Mouse (Mus musculus): Measurements from ENCODE around the gene Unc13c.
A peak's percentile ranks its signal among the peaks of the same experiment; 100 is the strongest.

The Unc13c gene

DNA sequence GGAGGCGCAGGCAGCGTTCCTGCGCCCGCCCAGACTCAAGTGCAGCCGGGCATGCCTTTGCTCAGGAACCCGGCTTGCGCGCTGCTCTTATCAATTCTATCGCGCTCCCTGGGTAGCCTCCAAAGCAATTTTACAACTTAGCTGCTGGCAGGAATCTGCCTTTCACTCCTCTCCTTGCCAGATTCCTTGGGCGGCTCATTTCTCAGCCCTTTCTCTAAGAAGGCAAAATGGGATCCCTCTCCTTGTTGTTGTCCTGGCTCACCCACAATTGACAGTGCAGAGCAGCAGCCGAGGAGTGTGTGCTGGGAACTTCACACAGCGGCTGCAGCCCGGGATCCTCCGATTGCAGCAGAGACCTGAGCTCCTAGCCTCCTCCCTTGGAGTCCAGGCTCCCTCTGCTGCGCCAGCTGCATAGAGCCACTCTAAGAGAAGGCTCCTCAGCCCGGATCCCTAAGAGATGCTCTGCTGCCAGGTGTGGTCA is at the start of gene Unc13c:
Gene Unc13c, minus strand, starts transcription at position 326 of the 481 bp plus-strand sequence.
- DNase-seq (ENCODE audit: low spot score), result peak; percentile 12

DNA sequence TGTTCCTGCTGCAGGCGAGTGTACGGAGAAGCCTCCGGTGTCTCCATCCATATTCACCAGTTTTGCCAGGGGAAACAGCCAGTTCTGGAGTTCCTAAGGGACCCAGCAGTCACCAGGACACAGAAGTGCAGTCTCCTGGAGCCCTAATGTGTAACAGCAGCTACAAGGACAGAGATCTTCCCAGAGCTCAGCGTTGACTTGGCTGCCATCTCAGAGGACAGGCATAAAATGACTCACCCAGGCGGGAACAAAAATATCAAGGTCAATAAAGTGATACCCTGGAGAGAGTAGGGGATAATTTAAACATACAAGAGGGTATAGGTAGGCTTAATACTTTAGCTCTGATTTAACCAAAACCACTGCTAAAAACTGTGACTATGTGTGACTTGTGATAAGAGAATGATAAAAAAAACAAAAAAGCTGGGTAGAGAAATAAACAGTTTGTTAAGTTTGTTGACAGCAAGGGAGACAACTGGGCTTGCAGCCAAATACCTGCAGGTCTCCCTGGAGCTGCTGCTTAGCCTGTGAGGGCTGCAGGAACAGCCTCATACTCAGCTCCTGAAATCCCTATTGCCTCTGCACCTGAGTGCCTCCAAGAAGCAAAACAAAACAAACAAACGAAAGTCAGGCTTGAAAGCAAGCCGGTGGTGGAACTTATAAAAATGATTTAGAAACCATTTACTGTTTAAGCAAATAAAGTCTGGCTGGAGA is 39.4 kb upstream of the Unc13c start:
- no peak for DNase-seq (ENCODE audit: low spot score)

DNA sequence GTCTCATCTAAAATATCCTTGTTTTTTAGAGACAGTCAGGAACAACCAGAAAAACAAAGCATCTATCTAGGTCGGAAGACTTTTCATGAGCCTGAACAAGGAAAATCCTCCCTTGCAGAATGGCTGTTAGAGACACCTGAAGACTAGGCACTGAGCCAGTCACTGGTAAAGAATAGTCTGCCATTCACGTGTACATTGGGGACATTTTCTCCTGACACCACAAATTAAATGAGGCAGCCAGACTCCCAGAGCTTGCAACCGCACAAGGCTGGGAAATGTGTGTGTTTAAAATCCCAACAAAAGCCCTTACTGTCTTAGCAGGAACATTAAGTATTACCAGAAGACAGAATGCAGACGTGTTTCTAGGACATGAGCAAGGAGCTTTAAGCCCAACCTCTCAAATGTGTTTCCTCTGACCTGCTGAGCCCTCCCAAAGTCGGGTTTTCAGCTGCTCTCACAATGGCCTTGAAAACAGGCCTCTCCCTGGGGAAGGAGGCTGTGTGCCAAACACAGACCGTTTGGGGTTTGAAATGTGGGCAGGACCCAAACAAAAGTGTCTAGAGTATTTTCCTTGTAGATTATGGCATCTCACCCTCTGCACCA is 33.7 kb upstream of the Unc13c start:
- DNase-seq (ENCODE audit: low spot score), result peak; percentile 19

DNA sequence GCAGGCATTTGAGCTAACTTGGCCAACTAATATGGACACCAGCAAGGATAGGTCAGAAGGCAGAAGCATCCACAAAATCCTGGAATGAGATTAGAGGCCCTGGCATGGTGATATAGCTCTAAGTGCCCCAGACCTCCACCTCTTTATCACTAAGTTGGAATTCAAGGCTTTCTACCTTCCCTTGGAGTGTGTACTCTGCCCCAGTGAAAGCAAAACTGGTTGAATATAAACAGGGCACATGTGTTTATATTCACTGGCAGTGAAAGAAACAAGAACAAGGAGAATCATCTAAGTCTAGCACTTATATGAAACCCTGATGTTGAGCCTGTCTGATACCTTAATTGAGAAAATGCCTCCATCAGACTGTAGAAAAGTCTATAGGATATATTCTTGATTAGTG is 19.3 kb upstream of the Unc13c start:
- DNase-seq (ENCODE audit: low spot score), result no peak

DNA sequence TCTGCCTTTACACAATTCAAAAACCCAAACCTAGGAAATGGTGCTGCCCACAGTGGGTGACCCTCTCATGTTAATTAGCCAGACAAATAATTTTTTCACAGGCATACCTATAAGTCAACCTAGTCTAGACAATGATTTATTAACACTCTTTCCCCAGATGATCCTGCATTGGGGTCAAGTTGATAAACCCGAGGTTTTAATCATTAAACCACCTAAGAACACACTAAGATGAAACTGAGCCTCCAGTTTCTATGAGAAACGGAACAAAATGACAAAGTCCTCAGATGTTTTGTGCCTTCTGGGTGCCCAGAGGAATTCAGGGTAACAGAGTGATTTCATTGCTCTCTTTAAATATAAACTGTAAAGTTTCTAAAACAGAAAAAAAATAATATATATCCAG is 18.5 kb upstream of the Unc13c start:
- no peak for DNase-seq (ENCODE audit: low spot score)

DNA sequence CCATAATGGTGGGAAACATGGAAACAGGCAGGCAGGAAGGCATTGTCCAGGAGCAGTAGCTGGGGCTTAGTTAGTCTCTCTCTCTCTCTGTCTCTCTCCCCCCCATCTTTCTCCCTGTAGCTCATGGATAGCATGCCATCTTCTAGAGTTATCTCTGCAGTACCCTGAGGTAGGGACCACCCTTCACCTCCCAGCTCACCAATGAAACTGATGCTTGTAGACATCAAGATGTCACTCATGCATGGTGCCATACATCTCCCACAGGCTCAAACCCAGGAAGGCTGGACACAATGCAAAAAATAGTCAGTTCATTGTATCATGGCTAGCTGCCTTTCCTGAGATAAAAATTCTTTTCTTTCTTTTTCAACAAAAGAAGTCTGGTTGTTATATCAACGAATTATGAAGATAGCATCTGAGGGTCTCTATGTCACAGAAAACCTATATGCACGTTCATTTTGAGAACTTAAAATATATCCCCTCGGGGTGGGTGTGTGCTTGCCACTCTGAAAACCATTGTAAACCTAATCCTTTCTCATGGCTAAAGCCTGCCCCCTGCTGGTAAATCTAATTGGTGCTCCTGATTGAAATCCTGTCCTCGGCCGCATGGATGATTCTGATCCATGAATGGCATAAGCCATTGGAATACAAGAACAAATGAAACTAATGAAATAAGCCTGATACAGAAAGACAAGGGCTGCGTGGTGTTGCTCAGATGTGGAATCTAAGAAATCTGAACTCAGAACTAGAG is 14.0 kb upstream of the Unc13c start:
- peak; percentile 85 for DNase-seq (ENCODE audit: low spot score)

DNA sequence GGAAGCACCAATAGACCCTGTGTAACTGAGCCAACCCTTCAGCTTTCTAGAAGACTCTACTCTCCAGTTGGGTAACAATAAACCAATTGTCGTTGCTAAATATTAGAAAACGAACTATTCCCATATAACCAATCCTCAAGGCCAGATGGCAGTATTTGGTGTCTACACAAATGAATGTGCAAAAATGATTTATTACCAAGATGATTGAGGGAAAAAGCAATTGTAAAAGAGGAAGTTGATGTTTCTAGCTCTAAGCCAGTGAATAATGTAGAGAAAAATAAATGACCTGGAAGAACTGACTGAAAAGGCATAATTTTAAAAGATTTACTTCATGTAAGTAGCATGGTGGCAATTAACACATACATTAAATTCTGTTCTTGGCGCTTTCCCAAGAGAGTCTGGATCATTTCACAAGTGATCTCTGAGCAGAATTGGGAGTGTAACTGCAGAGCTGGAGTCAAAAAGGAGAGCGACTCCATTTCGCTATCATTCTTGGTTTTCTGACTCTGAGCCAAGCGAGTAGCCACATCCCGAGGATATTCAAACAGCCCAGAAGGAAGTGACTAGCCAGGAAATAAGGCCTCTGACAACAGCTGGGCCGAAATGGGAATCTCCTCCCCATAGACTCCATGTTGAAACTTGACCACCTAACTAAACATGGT is 3.7 kb upstream of the Unc13c start:
- DNase-seq (ENCODE audit: low spot score), result no peak

DNA sequence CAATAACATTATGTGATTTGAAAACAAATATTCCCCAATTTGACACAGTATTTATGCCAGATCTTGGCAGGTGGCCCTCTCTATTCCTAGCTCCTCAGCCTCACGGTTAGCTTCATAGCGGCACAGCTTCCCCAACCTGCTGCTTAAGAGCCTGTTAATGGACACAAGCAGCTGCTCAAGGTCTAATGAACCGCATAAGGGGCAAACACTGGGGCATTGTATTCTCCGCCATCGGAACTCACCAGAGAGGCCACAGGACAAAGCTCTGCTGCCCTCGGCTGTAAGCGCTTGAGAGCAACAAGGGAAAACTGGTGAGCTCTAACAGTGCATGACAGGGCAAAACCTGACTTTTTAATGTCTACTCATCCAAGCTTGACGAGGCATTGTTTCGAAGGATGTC is 2.0 kb upstream of the Unc13c start:
- DNase-seq (ENCODE audit: low spot score), result no peak

DNA sequence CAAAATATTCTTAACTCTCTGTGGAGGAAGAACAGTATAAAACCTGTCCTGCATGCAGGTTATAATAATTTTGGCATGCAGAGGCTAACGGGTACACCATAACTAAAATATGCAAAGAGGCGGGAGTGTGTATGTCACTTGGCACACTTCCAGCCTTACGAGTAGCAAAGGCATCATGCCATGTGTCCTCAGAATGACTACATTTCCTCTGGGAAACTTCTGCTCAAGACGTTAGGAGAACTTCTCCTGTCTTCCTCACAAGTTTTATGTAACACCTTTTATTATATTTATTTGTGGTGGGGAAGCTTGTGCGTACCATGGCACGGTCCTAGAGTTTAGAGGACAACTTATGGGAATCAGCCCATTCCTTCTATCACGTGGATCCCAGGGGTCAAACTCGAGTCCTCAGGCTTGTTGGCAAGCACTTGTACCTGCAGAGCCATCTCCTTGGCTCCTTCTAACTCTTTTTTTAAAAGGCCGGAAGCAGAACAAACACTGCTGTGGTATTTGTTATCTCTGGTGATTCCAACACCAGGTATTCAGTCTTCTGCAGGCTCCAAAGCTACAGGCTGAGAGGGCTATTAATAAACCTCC is 3.3 kb downstream of the Unc13c start:
- DNase-seq (ENCODE audit: low spot score), result no peak

DNA sequence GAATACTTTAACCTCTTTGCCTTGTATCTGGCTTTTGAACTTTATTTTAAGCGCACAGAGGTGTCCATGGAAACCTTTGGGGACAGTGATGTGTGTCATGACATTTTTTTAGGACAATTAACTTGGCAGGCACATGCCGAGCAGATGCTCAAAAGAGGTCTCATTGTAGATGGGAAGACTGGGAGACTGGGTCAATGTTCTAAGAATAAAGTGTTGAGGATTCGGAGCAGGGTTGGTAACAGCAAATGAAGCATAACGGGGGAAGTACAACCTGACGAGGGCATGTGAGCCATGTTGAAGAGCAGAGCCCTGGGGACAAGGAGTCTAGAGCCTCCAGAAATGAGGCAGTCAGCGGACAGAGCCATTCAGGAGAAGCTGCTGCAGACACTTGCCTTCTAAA is 6.3 kb downstream of the Unc13c start:
- DNase-seq (ENCODE audit: low spot score), result no peak

DNA sequence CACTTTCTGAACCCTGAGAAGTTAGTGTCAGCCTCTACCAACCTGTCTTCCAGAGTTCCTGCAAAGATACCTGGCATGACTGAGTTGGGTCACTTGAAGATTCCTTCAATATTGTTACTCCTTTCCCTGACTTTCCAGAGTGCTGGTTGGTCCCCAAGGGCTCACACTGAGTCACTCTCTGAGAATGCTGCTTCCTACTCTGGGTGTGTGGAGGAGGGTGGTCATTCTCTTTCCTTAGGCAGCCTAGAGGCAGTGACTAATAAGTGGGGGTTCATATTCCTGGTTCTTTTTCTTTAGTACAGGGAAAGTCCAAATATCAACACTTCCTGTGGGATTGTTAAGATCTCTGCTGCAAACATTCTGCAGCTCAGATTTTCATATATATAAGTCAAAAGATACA is 16.4 kb downstream of the Unc13c start:
- no peak for DNase-seq (ENCODE audit: low spot score)

DNA sequence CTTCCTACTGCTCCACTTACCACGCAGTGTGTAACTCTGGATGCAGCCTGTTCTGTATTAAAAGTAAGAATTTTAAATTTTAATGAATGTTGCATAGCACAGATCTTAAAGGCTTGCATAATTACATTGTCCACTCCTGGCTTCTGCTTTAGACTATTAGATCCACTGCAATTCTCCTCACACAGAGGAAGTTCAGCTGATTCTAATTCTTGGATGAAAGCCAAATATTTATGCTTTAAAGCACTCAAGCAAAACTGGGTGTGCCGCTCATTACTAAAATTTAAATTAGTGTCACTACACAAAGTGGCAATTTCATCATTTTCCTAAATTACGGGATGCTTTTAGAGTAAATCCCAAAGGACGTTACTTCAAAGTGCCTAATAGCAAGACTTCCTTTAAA is 17.2 kb downstream of the Unc13c start:
- DNase-seq (ENCODE audit: low spot score), result no peak

DNA sequence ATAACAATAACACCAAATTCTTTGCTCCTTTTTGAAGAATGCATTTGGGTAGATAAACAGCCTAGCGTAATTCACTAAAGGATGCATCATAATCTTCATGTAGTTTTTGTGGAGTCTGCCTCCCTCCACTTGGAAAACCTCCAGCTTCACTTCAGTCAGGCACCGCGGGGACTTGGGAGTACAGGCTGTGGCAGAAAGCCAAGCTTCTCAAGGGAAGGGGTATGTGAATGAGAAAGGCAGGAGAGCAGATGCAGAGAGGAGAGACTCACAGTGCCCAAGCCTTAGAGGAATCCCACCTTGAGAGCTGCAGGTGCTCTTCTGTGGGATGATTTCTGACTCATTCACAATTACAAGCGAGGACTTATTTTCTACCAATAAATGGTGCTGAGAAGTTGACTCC is 33.9 kb downstream of the Unc13c start:
- DNase-seq (ENCODE audit: low spot score), result no peak

DNA sequence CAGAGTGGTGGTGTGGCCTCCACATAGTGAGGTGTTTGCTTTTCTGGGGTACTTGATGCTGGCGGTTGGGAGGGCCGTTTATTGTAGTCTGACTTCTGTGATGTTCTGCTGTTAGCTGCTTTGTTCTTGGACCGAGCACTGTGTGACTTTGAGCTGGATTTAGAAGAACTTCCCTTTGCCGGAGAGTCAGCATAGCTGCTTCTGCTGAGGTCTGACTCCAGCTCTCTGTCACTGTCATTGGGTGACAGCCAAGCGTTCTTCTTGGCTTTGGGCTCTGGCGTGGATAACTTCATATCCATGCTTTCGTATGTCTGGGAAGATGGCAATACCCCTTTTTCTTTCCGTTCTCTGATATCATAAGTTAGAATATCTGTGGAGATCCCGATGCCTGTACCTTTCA is 36.8 kb downstream of the Unc13c start:
- no peak for DNase-seq (ENCODE audit: low spot score)

DNA sequence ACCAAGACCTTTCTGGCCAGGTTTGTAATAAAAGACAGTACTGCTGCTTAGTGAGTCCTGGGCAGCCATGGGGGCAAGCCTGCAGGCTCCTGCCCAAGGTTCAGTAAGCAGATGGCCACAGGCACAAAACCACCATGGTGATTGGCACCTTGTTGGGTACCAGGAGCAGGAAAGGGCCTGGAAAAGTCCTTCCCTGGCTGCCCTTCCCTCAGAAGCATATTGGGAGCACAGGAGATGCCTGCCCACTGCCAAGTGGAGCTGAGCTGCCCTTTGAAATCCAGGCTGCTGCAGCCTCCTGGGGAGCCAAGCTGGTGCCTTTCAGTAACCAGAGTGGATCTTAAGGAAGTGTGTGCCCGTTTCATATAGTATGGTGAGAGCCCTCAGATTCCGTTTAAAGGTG is 41.5 kb downstream of the Unc13c start:
- DNase-seq (ENCODE audit: low spot score), result no peak

DNA sequence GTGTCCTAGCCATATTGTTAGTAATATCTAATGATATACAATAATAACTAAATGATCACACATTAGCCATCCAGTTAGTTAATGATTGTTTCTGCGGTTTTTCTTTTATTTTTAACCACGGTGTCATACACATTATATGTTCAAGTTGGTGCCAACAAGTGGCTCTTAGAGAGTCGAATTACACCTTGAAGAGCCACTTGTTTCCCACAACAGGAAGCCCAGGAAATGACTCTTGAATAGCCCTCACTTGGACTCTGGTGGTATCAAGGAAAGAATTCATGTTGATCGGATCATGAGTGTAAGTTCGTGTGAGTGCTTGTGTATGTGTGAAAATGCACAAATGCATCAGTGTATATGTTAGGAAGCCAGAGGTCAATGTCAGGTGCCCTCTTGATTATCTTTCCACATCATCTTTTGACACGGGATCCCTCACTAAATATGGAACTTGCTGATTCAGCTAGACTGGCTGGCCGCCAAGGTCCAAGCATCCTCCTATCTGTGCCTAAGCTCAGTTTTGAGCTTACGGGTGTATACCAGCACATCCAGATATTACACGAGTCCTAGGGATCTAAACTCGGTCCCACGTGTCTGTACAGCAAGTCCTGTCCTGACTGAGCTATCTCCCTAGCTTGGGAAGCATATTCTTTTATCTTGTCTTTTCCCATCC is 46.2 kb downstream of the Unc13c start:
- DNase-seq (ENCODE audit: low spot score), result no peak

DNA sequence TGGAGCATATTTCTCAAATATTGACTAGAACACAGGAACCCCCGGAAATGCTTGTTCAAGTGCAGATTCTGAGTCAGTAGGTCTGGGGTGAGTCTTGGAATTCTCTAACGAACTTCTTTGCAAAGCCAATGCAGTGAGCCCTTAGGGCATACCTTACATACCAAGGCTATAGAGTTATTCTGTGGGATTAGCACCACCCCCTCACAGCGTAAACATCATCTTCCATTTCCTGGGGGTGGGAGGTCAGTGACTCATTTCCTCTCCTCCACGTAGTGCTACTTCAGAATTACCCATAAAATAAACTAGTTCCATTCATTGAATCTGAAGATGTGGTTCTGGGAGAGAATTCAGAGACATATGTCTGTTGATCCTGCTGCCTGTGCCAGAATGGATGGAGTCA is 62.8 kb downstream of the Unc13c start:
- no peak for DNase-seq (ENCODE audit: low spot score)

DNA sequence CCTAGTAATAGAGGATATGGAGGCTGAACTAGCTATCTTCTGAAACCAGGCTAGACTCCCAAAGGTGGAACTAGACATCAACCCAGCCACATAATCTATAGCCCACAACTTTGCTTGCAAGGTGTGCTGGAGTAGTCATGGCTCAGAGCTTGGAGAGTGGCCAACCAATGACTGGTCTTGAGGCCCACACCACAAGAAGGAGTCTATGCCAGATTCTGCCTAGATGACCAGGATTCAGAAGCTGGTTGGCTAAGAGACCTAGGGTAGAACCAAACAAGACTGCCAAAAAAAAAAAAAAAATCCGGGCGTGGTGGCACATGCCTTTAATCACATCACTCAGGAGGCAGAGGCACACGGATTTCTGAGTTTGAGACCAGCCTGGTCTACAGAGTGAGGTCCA is 70.2 kb downstream of the Unc13c start:
- no peak for DNase-seq (ENCODE audit: low spot score)

DNA sequence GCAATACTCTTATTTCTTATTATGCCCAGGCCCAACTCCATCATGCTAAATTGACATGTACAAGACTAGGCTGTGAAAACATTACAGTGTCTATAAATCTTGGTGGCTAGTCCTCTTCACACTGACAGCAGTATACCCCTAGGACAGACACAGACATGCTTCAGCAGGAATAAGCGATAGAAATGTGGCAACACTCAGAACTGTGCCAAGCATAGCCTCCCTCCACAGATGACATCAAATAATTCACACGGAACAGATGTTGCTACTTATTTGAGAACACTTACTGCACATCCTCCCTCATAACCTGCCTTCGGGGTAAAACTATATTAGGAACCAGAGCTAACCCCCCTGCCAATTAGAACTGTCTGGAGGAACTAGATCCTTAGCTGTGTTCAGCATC is 72.6 kb downstream of the Unc13c start:
- no peak for DNase-seq (ENCODE audit: low spot score)

DNA sequence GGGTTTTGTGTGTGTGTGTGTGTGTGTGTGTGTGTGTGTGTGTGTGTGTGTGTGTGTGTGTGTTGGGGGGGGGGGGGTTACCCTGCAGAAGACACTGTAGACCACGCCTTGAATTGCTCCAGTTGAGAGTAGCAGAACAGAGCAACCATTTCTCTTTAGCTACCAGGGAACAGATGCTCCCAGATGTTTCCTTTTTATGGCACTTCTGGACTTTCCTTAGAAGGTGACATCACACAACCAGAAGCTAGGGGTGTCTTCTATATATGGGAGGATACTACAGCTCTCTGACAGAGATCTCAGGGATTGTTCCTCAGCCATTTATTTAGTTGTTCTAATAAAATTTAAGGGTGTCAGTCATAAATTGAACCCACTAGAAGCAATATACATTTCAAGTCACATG is 85.2 kb downstream of the Unc13c start:
- DNase-seq (ENCODE audit: low spot score), result no peak

DNA sequence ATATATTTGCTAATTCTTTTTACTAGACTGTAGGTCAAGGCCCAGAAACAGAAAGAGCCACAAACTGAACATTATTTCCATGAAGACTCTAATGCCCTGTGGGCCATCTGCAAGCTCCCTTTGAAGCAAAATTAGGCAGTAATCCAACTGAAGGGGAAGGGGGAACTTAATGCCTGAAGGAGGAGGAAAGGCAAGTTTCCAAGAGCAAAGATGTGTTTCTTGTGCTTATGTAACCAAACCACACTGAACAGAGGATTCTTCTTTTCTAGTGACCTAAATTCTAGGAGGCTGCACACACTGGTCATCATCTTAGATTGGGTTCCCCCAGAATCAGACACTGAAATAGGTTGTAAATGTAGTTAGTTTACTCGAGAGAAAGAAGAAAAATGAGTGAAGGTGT is 85.6 kb downstream of the Unc13c start:
- no peak for DNase-seq (ENCODE audit: low spot score)

DNA sequence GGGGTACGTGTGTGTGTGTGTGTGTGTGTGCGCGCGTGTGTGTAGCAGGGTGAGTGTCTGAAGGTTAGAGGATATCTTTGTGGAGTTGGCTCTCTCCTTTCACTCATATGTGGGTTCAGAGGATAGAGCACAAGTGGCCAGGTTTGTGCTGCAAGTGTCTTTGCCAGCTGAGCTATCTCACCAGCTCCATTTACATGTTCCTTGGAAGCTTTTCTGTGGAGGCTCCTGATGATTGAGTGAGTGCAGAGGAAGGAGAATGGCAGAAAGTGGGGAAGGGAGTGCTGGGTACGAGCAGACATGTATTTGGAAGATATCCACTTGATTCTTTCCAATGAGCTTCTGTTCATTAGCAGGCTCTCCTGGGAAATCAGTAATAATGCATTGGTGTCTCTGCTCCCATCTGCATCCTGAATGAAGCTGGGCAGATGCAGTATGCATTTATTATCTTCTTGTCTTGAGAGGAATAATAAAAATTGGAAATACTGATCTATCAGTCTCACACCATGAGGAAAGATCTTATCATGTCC is 86.3 kb downstream of the Unc13c start:
- DNase-seq (ENCODE audit: low spot score), result no peak
